Mouse (Mus musculus): ENCODE measurements around the gene Rpap2. TPM values are rescaled to one million over a fixed set of nuclear protein-coding genes. Genes with fewer than 3 reads are reported as not detected.

The Rpap2 gene
- total RNA-seq (2014; rRNA removed) (11.1 and 14.3 TPM in 2 replicates), polyA plus RNA-seq (2015; fragmentation: Nextera tagmentation; extraction: Ambion mirVana) (21.5 and 23.4 TPM in 2 replicates)

GRCm38 (mm10) chr5:107597301-107598077 lies at the start of gene Rpap2, which contains the start of gene Glmn:
Rpap2 (plus strand) TSS chr5:107597373.
Glmn (minus strand) TSS chr5:107597888.
- 1% methylated on average over 47 of the region's 64 CpGs for WGBS
- Histone ChIP-seq H3K36me3 (ENCODE audit: insufficient read depth, low read length) (peaks cover 14% of the 10 kb centered on the region), H3K4me3 (ENCODE audit: low read length) (peak within 1 kb of the TSS; percentile 58), H3K4me1 (ENCODE audit: insufficient read depth, low read length) (peaks cover 4% of the 10 kb centered on the region; the same call in 1 of the 2 replicates), H3K27ac (peak within 1 kb of the TSS; percentile 88), H3K9me3 (ENCODE audit: low read length) (no peaks in the 10 kb centered on the region), H3K4me2 (ENCODE audit: low read depth, low read length) (peak within 1 kb of the TSS; percentile 74), H3K27me3 (ENCODE audit: insufficient read depth, low read length) (no peaks in the 10 kb centered on the region), H3K9ac (replicated peaks; ENCODE audit: low read length) (peak within 1 kb of the TSS; percentile 71)
- peak; percentile 98 for ATAC-seq
- DNase-seq (ENCODE audit: low spot score): peak; percentile 93
- TF ChIP-seq CTCF (IDR thresholded peaks at IDR 0.05; ENCODE audit: low read depth): peak; percentile 33

GRCm38 (mm10) chr5:107547955-107548354 lies 49.2 kb upstream of the Rpap2 start:
- Histone ChIP-seq H3K9ac (replicated peaks; ENCODE audit: low read length) (no peak overlapping the region), H3K36me3 (ENCODE audit: insufficient read depth, low read length) (peaks cover 6% of the 10 kb centered on the region; the same call in 1 of the 2 replicates), H3K4me1 (ENCODE audit: insufficient read depth, low read length) (no peaks in the 10 kb centered on the region), H3K27ac (no peak overlapping the region), H3K4me2 (ENCODE audit: low read depth, low read length) (no peak overlapping the region), H3K4me3 (ENCODE audit: low read length) (no peak overlapping the region), H3K9me3 (ENCODE audit: low read length) (no peaks in the 10 kb centered on the region), H3K27me3 (ENCODE audit: insufficient read depth, low read length) (no peaks in the 10 kb centered on the region)
- DNase-seq (ENCODE audit: low spot score) (no peak), ATAC-seq (no peak)
- TF ChIP-seq CTCF (IDR thresholded peaks at IDR 0.05; ENCODE audit: low read depth): no peak
- WGBS: 90% methylated on average over 3 of the region's 3 CpGs

- H3K4me2 ChIP-seq (ENCODE audit: low read depth, low read length): no peak overlapping the region
- ATAC-seq: no peak
- WGBS: 91% methylated on average over 3 of the region's 3 CpGs
- no peak overlapping the region for H3K9ac ChIP-seq (replicated peaks; ENCODE audit: low read length)
- no peak overlapping the region for H3K4me3 ChIP-seq (ENCODE audit: low read length)
- no peak for DNase-seq (ENCODE audit: low spot score)
- no peak for TF ChIP-seq CTCF (IDR thresholded peaks at IDR 0.05; ENCODE audit: low read depth)
- H3K36me3 ChIP-seq (ENCODE audit: insufficient read depth, low read length): peaks cover 6% of the 10 kb centered on the region; the same call in 1 of the 2 replicates
- H3K27me3 ChIP-seq (ENCODE audit: insufficient read depth, low read length): no peaks in the 10 kb centered on the region
- no peak overlapping the region for H3K27ac ChIP-seq
- H3K9me3 ChIP-seq (ENCODE audit: low read length): no peaks in the 10 kb centered on the region
- no peaks in the 10 kb centered on the region for H3K4me1 ChIP-seq (ENCODE audit: insufficient read depth, low read length)
Observed at GRCm38 (mm10) chr5:107548444-107548843, 48.7 kb upstream of the Rpap2 start.

- DNase-seq (ENCODE audit: low spot score): no peak
Observed at GRCm38 (mm10) chr5:107554336-107554735, 42.8 kb upstream of the Rpap2 start.

GRCm38 (mm10) chr5:107556969-107557368 lies 40.2 kb upstream of the Rpap2 start:
- no peaks in the 10 kb centered on the region for H3K9me3 ChIP-seq (ENCODE audit: low read length)
- DNase-seq (ENCODE audit: low spot score) (no peak), ATAC-seq (no peak)
- no peak overlapping the region for H3K9ac ChIP-seq (replicated peaks; ENCODE audit: low read length)
- no peak overlapping the region for H3K27ac ChIP-seq
- no peaks in the 10 kb centered on the region for H3K27me3 ChIP-seq (ENCODE audit: insufficient read depth, low read length)
- H3K4me3 ChIP-seq (ENCODE audit: low read length): no peak overlapping the region
- TF ChIP-seq CTCF (IDR thresholded peaks at IDR 0.05; ENCODE audit: low read depth): no peak
- H3K4me1 ChIP-seq (ENCODE audit: insufficient read depth, low read length): no peaks in the 10 kb centered on the region
- H3K36me3 ChIP-seq (ENCODE audit: insufficient read depth, low read length): peaks cover 30% of the 10 kb centered on the region
- 89% methylated on average over 3 of the region's 3 CpGs for WGBS
- no peak overlapping the region for H3K4me2 ChIP-seq (ENCODE audit: low read depth, low read length)

More at GRCm38 (mm10) chr5:107554336-107554735, 42.8 kb upstream of the Rpap2 start:
- Histone ChIP-seq H3K9me3 (ENCODE audit: low read length) (no peaks in the 10 kb centered on the region), H3K4me2 (ENCODE audit: low read depth, low read length) (no peak overlapping the region), H3K27ac (no peak overlapping the region), H3K9ac (replicated peaks; ENCODE audit: low read length) (no peak overlapping the region), H3K4me1 (ENCODE audit: insufficient read depth, low read length) (no peaks in the 10 kb centered on the region), H3K27me3 (ENCODE audit: insufficient read depth, low read length) (no peaks in the 10 kb centered on the region), H3K4me3 (ENCODE audit: low read length) (no peak overlapping the region), H3K36me3 (ENCODE audit: insufficient read depth, low read length) (peaks cover 20% of the 10 kb centered on the region)
- 93% methylated on average over 5 of the region's 5 CpGs for WGBS
- ATAC-seq: no peak
- TF ChIP-seq CTCF (IDR thresholded peaks at IDR 0.05; ENCODE audit: low read depth): no peak

- H3K4me2 ChIP-seq (ENCODE audit: low read depth, low read length): no peak overlapping the region
- H3K36me3 ChIP-seq (ENCODE audit: insufficient read depth, low read length): peaks cover 20% of the 10 kb centered on the region
- no peak overlapping the region for H3K4me3 ChIP-seq (ENCODE audit: low read length)
- H3K4me1 ChIP-seq (ENCODE audit: insufficient read depth, low read length): no peaks in the 10 kb centered on the region
- no peaks in the 10 kb centered on the region for H3K9me3 ChIP-seq (ENCODE audit: low read length)
- DNase-seq (ENCODE audit: low spot score) (peak; percentile 48), ATAC-seq (peak; percentile 79)
- no peak overlapping the region for H3K9ac ChIP-seq (replicated peaks; ENCODE audit: low read length)
- H3K27me3 ChIP-seq (ENCODE audit: insufficient read depth, low read length): no peaks in the 10 kb centered on the region
- 82% methylated on average over 9 of the region's 9 CpGs for WGBS
- H3K27ac ChIP-seq: peak overlapping the region; percentile 51; the same call in 1 of the 2 replicates
- TF ChIP-seq CTCF (IDR thresholded peaks at IDR 0.05; ENCODE audit: low read depth): no peak
Observed at GRCm38 (mm10) chr5:107569148-107569547, 28.0 kb upstream of the Rpap2 start.

GRCm38 (mm10) chr5:107598380-107598779 lies 1.2 kb downstream of the Rpap2 start:
- DNase-seq (ENCODE audit: low spot score) (no peak), ATAC-seq (no peak)
- 26% methylated on average over 4 of the region's 4 CpGs for WGBS
- Histone ChIP-seq H3K9ac (replicated peaks; ENCODE audit: low read length) (peak overlapping the region; percentile 71), H3K4me2 (ENCODE audit: low read depth, low read length) (peak overlapping the region; percentile 74), H3K36me3 (ENCODE audit: insufficient read depth, low read length) (peaks cover 17% of the 10 kb centered on the region), H3K4me1 (ENCODE audit: insufficient read depth, low read length) (peaks cover 4% of the 10 kb centered on the region; the same call in 1 of the 2 replicates), H3K4me3 (ENCODE audit: low read length) (peak overlapping the region; percentile 58), H3K9me3 (ENCODE audit: low read length) (no peaks in the 10 kb centered on the region), H3K27ac (peak overlapping the region; percentile 88), H3K27me3 (ENCODE audit: insufficient read depth, low read length) (no peaks in the 10 kb centered on the region)
- no peak for TF ChIP-seq CTCF (IDR thresholded peaks at IDR 0.05; ENCODE audit: low read depth)
